Mouse (Mus musculus) CD4-positive helper T cell, adult 2 months (primary cell): Measurements from ENCODE around the gene Ssxb5.
"Not testable (repeated sequence)": the region's sequence is repeated elsewhere in the genome, so short reads cannot be mapped to it uniquely, and the experiment has no call there.

ENCODE experiments used
- DNase-seq: peaks from one replicate; pipeline ENCODE4 v3.0.0-alpha.2; 2012; ENCODE audit warnings: low read depth, missing footprints, low spot score

The Ssxb5 gene

DNA sequence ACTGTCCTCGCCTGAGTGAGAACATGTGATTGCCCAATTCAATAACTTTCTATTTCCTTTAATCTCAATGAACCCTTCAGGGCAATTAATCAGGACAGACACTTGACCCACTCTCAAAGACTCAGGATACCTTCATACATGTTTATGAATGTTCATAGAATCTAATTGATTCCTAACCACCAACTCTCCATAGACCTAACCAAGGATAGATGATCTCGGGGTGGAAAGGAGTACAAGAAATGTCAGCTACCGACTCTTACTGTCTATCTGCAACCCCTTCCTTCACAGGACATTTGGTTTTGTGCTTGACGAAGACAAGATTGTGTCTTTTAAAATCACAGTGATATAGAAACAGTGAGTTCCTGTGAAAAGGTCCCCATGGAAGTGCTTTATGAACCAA, at the start of gene Ssxb5:
Gene Ssxb5, plus strand, starts transcription at position 301 of the 400 bp plus-strand sequence.
- not testable (repeated sequence) for DNase-seq

DNA sequence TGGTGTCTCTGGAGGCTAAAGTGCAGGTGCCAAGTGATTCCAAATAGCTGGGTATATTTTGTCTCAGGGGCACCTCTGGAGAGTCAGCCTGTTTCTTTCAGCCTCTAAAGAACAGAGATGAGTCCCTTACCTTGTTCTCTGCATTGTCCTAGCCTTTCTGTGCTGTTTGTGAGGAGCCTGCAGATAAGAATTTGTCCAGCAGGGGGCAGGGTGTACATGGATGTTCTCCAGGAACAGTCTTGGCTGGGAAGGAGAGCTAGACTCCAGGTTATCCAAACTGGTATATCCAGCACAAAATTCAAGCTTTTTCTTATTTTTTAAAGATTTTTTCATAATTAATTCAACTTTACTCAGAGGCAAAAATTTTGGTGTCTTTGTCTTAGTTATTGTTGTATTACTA, 28.6 kb downstream of the Ssxb5 start:
- no peak for DNase-seq

DNA sequence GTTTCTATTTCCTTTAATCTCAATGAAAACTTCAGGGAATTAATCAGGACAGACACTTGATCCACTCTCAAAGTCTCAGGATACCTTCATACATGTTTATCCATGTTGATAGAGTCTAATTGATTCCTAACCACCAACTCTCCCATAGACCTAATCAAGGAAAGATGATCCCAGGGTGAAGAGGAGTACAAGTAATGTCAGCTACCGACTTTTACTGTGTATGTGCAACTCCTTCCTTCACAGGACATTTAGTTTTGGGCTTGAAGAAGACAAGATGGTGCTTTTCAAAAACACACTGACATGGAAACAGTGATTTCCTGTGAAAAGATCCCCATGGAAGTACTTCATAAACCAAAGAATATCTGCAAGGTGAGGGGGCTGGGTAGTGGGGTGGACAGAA, 40.2 kb downstream of the Ssxb5 start, which contains the start of gene Gm6592:
Gene Gm6592, plus strand, starts transcription at position 301 of the 400 bp plus-strand sequence.
- no peak for DNase-seq

DNA sequence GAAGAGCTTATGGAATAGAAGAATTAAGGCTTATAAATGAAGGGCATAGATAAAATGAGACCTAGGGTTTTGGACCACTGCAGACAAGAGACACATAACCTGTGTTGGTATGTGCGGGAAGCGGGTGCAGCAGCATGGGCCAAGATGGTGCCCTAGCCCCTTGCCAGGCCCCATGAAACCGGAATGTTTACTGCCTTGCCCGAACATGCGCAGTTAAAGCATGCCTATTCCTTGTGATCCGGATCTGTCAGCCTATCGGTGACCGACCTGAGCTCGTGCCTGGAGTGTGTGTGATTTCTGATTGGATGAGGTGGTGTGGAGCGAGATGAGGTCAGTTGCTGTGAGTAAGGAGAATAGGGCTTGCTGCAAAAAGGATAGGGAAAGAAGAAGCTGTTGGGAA, 49.0 kb downstream of the Ssxb5 start:
- no peak for DNase-seq
